Mouse (Mus musculus) E14TG2a.4 (cell line): ENCODE results near the gene Rnf157.

Experiments
- CTCF ChIP-seq: conservative IDR thresholded peaks from 2 replicates; pipeline ENCODE4 v1.5.1; 2014; ENCODE audit warnings: low read length
- NANOG ChIP-seq: IDR thresholded peaks from 2 replicates; pipeline ENCODE4 v1.6.1; 2014; ENCODE audit warnings: borderline replicate concordance, low read length, mixed read lengths

DNA sequence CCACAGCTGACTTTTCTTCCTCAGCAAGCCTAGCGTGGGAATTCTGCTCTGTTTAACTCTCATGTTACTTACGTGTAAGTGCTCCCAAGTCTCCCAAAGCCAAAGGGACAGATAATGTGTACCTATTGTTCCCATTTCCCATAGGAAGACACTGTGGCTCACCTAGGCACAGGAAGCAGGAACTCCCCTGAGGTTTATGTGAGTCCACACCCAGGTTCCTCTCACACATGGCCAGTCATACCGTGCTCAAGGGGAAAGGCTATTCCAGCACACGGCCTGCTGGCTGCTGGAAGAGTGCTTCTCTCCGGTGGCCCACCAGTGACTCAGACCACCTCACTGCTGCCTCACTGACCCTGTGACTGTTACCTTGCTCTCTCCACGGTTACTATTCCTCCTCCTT lies 8.3 kb upstream of the Rnf157 start:
- no peak for TF ChIP-seq CTCF
- no peak for TF ChIP-seq NANOG
